Mouse (Mus musculus) cerebellum, adult 2 months (tissue): Measurements from ENCODE around the gene Psph.

ENCODE experiments used
- CTCF ChIP-seq: fragments of 200-500 bp; IDR thresholded peaks from 2 replicates; pipeline ENCODE4 v1.5.1; 2011; ENCODE audit warnings: low read depth, mild to moderate bottlenecking, control low read depth, low read length, moderate library complexity, borderline replicate concordance; ENCODE audit not compliant: insufficient read depth
- POLR2A ChIP-seq: fragments of 200-500 bp; IDR thresholded peaks from 2 replicates; pipeline ENCODE4 v1.6.1; 2011; ENCODE audit warnings: low read length, control low read depth, borderline replicate concordance; ENCODE audit not compliant: insufficient read depth

DNA sequence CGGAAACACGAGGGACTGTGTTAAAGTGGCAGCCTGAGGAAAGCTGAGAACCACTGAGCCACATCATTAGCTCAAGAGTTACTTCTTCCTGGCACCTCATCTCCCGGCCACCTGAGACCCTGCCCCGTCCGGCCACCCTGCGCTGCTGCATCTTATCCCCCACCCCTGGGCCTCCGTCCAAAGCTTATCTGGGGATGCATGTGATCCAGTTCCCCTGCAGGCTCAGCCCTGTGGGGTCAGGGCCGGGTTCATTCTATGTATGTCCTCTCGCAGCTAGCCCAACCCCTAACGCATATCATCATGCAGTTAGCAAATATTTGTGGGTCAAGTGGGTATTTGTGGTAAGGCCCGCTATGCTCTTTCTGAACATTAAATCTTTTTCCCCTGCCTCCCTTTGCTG is 58.0 kb downstream of the Psph start:
- TF ChIP-seq CTCF (no peak), POLR2A (no peak)
